Mouse (Mus musculus): ENCODE data around the gene Map7d1. TPM values are rescaled to one million over a fixed set of nuclear protein-coding genes. Genes with fewer than 3 reads are reported as not detected.

The Map7d1 gene
- polyA plus RNA-seq, 1 experiment from 2014 or later = 49.9 TPM

DNA sequence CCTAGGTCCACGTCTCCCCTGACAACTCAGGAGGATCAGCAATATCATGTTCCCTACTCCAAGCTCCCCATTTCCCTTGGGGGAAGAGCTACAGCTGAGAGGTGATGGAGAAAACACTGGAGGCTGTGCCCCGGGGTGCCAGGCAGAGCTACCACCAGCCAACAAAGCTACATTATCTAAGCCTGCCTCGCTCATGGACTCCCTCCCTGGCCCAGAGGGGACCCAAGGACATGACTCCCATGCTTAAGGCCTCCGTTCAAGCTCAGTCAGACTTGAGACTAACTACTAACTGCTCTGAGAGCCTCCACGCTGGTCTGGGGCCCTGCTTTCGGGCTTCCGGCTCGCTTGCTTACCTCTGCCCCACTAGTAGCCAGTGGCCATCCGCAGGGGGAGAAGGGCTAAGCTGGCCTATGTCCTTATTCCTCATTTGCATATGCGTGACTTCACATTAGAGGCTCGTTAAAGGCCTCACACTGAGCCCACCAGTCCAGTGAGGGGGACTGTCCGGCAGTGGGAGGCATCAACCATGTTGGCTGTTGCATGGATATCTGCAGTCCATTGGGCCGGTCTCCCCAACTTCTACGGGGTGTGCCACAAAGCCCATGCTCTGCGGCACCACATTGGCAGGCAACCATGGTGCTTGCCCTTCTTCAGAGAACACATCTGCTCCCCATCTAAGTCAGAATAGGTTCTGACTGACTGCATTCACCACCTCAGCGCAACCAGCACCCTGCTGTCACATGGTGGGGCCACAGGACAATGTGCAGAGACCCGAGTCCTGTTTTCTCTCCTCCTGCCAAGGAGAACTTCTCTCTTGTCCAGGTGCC lies 3.5 kb downstream of the Map7d1 start:
- no peaks in the 10 kb centered on the region for H3K9me3 ChIP-seq
- peak overlapping the region; percentile 5; the same call in 1 of the 2 replicates for H3K4me2 ChIP-seq (replicated peaks)
- no peak overlapping the region; the same call in 1 of the 2 replicates for H3K9ac ChIP-seq
- WGBS = 78% methylated on average over 17 of the region's 17 CpGs
- no peak for ATAC-seq (ENCODE audit: low FRiP score, low read depth)
- H3K27me3 ChIP-seq = no peaks in the 10 kb centered on the region
- H3K36me3 ChIP-seq = peaks cover 27% of the 10 kb centered on the region
- H3K4me1 ChIP-seq = peaks cover 66% of the 10 kb centered on the region
- no peak overlapping the region for H3K27ac ChIP-seq
- H3K4me3 ChIP-seq = no peak overlapping the region

DNA sequence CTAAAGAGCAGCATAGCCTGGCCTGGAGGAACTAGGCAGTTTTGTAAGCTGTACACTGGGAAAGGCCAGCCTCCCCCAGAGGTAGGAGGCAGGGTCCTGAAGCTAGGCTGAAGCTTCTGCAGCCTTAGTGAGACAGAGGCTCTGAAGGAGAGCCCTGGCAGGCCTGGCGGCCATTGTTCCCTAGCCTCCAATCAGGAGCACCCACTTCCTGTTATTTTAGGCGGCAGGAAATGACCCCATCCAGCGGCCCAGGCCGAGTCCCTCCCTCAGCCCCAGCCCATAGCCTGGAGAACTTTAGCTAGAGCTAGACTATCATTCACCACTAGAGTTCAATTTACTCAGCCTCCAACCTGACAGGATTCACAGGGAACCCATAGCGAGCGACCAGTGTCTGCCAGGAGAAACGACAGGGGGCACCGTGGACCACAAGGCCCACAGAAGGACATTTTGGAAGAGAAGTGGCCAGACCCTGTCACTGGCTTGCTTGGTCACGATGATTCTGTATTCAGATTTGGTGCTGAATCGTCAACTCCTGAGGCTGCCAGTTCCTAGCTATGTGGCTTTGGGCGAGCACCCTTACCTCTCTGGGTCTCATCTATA lies 4.4 kb downstream of the Map7d1 start:
- no peak for ATAC-seq (ENCODE audit: low FRiP score, low read depth)
- H3K4me1 ChIP-seq = peaks cover 58% of the 10 kb centered on the region
- H3K27ac ChIP-seq = 0 out of 2 replicates have a peak overlapping the region, but pooled peaks have one; percentile 34
- H3K9me3 ChIP-seq = no peaks in the 10 kb centered on the region
- no peak overlapping the region for H3K4me3 ChIP-seq
- WGBS = 67% methylated on average over 11 of the region's 11 CpGs
- H3K36me3 ChIP-seq = peaks cover 31% of the 10 kb centered on the region
- H3K4me2 ChIP-seq (replicated peaks) = peak overlapping the region; percentile 5; the same call in 1 of the 2 replicates
- H3K27me3 ChIP-seq = no peaks in the 10 kb centered on the region
- peak overlapping the region; percentile 10 for H3K9ac ChIP-seq

DNA sequence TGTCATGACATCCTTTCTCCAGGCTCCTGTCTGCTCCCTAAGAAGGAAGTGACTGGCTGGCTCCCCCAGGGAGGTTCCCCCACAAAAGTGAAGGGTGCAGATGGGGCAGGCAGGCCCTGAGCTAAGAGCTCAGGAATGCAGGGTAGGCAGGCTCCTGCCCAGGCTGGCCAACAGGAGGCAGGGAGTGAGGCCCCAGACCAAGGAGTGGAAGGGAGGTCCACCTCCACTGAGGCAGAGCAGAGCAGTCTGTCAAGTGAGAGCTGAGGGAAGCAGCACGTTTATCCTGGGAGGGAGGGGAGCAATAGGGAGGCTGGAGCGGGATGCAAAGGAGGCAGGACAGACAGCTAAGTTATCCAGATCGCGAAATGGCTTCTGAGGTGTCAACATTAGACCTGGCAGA lies 5.5 kb downstream of the Map7d1 start:
- H3K36me3 ChIP-seq = peaks cover 39% of the 10 kb centered on the region
- ATAC-seq (ENCODE audit: low FRiP score, low read depth) = no peak
- no peak overlapping the region for H3K4me3 ChIP-seq
- H3K4me2 ChIP-seq (replicated peaks) = no peak overlapping the region
- H3K9ac ChIP-seq = no peak overlapping the region
- H3K4me1 ChIP-seq = peaks cover 58% of the 10 kb centered on the region
- H3K27ac ChIP-seq = peak overlapping the region; percentile 52; the same call in 1 of the 2 replicates
- H3K27me3 ChIP-seq = no peaks in the 10 kb centered on the region
- WGBS = 58% methylated on average over 4 of the region's 4 CpGs
- H3K9me3 ChIP-seq = no peaks in the 10 kb centered on the region

DNA sequence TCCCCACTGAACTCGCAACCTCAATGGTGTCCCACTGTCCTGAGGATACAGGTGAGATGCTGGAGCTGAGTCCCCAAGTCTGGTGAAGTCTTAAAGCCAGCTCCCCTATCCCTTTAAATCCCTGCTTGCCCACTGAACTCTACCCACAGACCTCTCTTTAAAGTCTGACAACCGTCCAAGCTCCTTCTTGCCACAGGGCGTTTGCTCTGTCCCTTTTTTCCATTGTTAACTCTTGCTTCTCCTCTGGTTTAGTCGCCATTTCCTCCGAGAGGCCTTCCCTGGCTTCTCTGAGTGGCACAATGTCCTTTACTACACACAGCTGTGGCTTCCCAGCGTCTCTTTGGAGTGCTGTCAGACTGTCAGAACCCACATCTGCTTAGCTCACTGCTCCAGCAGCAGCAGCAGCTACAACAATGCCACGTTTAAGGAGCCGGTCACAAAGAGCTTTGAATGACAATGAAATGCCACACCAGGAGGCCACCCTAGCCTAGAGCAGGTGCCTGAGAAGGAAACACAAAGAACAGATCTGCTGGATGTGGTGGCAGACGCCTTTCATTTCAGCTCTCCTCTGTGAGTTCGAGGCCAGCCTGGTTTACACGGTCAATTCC lies 7.8 kb downstream of the Map7d1 start:
- no peak for ATAC-seq (ENCODE audit: low FRiP score, low read depth)

DNA sequence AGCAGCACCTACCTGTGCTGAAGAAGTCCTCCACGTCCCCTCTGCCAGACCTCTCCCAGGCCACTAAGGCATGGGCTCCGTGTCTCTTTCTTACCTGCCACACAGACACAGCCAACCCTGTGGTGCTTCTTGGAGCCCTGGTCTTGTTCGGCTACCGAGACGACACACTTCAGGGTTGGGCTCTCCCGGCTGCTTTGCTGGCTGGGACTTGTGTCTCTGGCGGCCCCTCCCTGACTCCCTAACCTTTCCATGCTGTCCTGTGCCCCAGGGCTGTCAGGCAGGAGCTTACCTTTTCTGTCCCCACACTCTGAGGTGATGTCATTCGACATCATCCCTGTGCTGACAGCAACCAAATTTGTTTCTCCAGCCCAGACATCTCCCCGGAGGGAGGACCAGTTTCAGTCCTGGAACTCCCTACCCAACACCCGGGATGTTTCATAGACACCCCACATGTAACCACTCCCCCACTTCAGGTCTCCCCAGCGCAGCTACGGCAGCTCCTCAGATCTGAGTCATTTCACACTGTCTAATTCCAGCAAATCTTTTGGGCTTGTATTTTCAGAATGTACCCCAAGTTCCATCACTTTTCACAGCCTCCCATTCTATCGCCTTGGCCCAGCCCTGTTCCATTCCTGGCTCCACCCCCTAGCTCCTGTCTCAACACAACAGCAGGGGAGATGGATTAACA lies 9.8 kb downstream of the Map7d1 start:
- H3K4me1 ChIP-seq = peaks cover 24% of the 10 kb centered on the region
- no peak overlapping the region for H3K4me3 ChIP-seq
- no peak for ATAC-seq (ENCODE audit: low FRiP score, low read depth)
- no peaks in the 10 kb centered on the region for H3K9me3 ChIP-seq
- H3K4me2 ChIP-seq (replicated peaks) = no peak overlapping the region
- peaks cover 60% of the 10 kb centered on the region for H3K36me3 ChIP-seq
- 79% methylated on average over 13 of the region's 13 CpGs for WGBS
- no peaks in the 10 kb centered on the region for H3K27me3 ChIP-seq
- no peak overlapping the region; the same call in 1 of the 2 replicates for H3K9ac ChIP-seq
- no peak overlapping the region for H3K27ac ChIP-seq

More for the DNA sequence above, 7.8 kb downstream of the Map7d1 start:
- Histone ChIP-seq H3K4me1 (peaks cover 43% of the 10 kb centered on the region), H3K27me3 (no peaks in the 10 kb centered on the region), H3K27ac (no peak overlapping the region), H3K9ac (no peak overlapping the region), H3K4me2 (replicated peaks) (no peak overlapping the region), H3K36me3 (peaks cover 56% of the 10 kb centered on the region), H3K4me3 (no peak overlapping the region), H3K9me3 (no peaks in the 10 kb centered on the region)
- 35% methylated on average over 11 of the region's 11 CpGs for WGBS

DNA sequence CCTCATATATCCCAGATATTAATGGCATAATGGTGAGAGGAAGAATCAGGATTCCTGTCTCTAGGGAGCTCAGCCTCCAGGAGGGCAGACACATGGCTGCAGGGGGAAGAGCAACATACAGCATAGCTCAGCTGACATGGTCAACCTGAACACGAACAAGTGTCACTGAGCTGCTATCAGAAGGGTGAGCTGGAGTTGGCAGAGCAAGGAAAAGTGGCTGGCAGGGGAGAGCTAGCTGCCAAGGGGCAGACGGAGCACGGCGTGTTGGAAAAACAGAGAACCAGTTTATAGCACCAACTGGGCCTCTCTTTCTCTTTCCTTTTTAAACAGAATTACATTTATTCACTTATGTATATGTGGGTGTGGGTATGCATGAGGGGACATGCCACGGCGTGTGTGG lies 13.6 kb downstream of the Map7d1 start:
- no peak overlapping the region for H3K4me2 ChIP-seq (replicated peaks)
- no peak for ATAC-seq (ENCODE audit: low FRiP score, low read depth)
- H3K4me3 ChIP-seq = no peak overlapping the region
- H3K36me3 ChIP-seq = peaks cover 84% of the 10 kb centered on the region
- H3K9ac ChIP-seq = 0 out of 2 replicates have a peak overlapping the region, but pooled peaks have one; percentile 2
- H3K9me3 ChIP-seq = no peaks in the 10 kb centered on the region
- 91% methylated on average over 6 of the region's 6 CpGs for WGBS
- H3K4me1 ChIP-seq = peaks cover 12% of the 10 kb centered on the region
- H3K27ac ChIP-seq = no peak overlapping the region
- H3K27me3 ChIP-seq = no peaks in the 10 kb centered on the region

DNA sequence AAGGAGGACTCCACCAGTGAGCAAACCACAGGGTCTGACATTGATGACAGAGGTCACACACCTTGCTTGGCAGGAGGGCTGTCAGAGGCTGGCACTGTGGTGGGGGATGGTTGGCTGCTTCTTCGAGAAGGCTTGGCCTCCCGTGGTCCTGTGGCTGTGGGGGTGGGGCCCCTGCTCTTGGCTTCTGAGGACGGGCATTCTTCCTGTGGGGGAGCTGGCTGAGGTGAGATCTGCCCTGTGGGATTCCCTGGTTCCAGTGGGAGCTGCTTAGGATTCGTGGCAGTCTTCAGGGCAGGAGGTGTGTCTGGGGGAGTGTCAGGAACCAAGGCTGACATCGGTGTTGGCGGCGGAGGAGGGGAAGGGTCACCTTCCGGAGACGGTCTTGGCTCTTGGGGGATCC lies 14.2 kb downstream of the Map7d1 start:
- 50% methylated on average over 9 of the region's 9 CpGs for WGBS
- Histone ChIP-seq H3K36me3 (peaks cover 87% of the 10 kb centered on the region), H3K27ac (no peak overlapping the region), H3K4me1 (peaks cover 17% of the 10 kb centered on the region), H3K9ac (no peak overlapping the region), H3K4me3 (no peak overlapping the region), H3K4me2 (replicated peaks) (no peak overlapping the region), H3K9me3 (no peaks in the 10 kb centered on the region), H3K27me3 (no peaks in the 10 kb centered on the region)
- no peak for ATAC-seq (ENCODE audit: low FRiP score, low read depth)

DNA sequence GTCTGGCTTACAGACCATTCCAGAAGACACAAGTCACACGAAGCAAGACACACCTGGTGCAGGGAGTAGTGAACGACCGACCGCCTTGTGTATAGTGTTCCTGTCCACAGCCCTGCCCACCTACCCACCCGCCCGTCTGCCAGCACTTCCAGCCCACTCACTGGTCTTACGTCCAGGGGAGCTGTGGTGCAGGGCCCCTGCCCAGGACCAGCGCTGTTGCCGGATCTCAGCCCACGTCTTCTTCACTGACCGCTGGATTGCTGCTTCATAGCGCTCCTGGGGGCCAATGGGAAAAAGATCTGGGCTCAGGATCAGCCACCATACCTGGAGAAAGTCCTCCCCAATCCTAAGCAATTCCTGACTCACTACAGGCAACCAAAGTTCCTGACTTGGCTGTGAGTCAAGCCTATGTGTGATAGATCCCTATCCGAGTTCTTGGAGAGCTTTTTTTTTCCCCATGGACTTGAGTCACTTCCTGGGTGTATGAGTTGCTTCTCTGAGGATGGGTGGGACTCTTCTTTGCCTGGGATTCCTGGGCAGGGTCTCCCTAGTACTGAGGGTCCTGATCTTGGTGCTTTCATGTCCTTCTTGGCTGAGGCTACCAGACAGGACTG lies 16.2 kb downstream of the Map7d1 start:
- peaks cover 20% of the 10 kb centered on the region for H3K4me1 ChIP-seq
- WGBS = 88% methylated on average over 13 of the region's 13 CpGs
- H3K9ac ChIP-seq = no peak overlapping the region
- H3K9me3 ChIP-seq = no peaks in the 10 kb centered on the region
- H3K27me3 ChIP-seq = no peaks in the 10 kb centered on the region
- no peak overlapping the region for H3K4me3 ChIP-seq
- no peak overlapping the region for H3K27ac ChIP-seq
- peaks cover 93% of the 10 kb centered on the region for H3K36me3 ChIP-seq
- H3K4me2 ChIP-seq (replicated peaks) = no peak overlapping the region
- no peak for ATAC-seq (ENCODE audit: low FRiP score, low read depth)

DNA sequence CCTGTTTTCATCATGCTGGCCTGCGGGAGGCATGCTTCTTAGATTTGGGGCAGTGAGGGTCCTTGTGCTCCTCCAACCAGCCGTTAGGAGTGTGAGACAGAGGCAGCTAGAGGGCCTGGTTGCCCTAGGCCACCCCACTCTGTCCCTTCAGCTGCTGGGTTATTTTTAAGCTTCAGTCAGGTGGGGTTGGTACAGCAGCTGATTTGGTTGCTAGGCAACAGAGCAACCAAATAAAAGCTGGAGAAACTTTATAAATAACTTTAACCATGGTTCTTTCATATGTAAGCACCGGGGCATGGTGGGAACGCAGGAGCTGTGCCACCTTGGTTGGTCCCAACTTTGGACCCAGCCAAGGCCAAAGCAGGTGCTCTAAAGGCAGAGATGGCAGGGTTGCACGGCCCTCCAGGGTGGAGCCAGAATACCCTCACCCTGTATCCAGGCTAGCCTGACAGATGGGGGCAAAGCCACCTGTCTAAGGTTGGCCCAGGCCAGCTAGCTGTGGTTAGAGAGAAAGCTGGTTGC lies 18.4 kb downstream of the Map7d1 start:
- H3K4me2 ChIP-seq (replicated peaks) = no peak overlapping the region
- H3K4me1 ChIP-seq = peaks cover 20% of the 10 kb centered on the region
- H3K27ac ChIP-seq = 0 out of 2 replicates have a peak overlapping the region, but pooled peaks have one; percentile 10
- no peaks in the 10 kb centered on the region for H3K9me3 ChIP-seq
- peaks cover 97% of the 10 kb centered on the region for H3K36me3 ChIP-seq
- no peak overlapping the region; the same call in 1 of the 2 replicates for H3K9ac ChIP-seq
- 64% methylated on average over 5 of the region's 5 CpGs for WGBS
- ATAC-seq (ENCODE audit: low FRiP score, low read depth) = peak; percentile 50; the same call in 1 of the 2 replicates
- H3K27me3 ChIP-seq = no peaks in the 10 kb centered on the region
- H3K4me3 ChIP-seq = no peak overlapping the region

DNA sequence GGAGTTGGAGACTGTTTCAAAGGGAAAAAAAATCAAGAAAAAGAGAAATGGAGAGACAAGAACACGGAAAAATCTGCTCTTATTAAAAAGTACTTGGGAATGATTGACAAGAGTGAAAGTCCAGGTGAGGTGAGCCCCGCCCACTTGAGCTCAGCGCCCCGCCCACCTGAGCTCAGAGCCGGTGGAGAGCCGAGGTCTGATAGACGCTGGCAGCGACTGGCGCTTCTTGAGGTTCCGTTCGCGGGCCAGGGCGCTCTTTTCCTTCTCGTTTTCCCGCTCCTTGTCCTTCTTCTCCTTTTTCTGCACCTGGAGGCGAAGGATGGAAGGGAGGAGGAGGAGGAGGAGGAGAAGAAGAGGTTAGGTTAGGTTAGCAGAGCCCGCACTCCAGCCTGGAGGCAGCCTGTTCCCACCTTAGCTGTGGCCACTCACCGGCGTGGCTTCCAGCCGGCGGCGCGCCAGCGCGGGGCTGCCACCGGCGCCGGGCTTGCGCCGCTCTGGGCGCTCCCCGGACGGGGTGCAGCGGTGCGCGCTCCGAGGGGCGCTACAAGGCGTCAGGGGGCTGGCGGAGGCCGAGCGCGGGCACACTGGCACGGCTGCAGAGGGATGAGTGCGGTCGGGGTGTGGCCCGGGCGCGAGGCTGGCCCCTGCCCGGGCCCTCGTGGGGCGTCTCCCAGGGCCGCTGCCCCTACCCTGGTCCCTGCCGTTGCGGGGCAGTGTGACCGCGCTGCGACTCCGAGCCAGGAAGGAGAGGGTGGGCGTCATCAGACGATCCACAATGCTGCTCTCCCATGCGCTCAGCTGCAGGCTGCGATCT lies 19.5 kb downstream of the Map7d1 start:
- H3K9ac ChIP-seq = 0 out of 2 replicates have a peak overlapping the region, but pooled peaks have one; percentile 25
- H3K27ac ChIP-seq = no peak overlapping the region
- 47% methylated on average over 59 of the region's 63 CpGs for WGBS
- H3K4me2 ChIP-seq (replicated peaks) = no peak overlapping the region
- H3K9me3 ChIP-seq = no peaks in the 10 kb centered on the region
- no peaks in the 10 kb centered on the region for H3K27me3 ChIP-seq
- no peak for ATAC-seq (ENCODE audit: low FRiP score, low read depth)
- H3K4me1 ChIP-seq = peaks cover 20% of the 10 kb centered on the region
- H3K4me3 ChIP-seq = no peak overlapping the region
- peaks cover 98% of the 10 kb centered on the region for H3K36me3 ChIP-seq

DNA sequence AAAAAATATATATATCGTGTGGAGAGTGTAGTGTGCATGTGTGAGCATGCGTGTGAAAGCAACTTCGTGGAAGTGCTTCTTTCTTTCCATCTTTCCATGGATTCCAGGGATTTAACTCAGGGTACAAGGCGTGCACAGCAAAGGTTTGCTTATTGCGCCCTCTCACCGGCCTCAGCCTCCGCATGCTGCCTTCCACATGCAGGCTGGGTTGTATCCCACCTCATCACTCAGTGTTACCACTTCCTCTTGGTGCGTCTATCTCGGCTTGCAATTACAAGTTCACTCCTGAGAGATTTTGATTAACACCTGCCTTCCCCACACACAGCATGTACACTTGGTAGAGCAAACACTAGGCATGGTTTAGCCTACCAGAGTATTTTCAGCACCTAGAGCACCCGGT lies 21.0 kb downstream of the Map7d1 start:
- peaks cover 100% of the 10 kb centered on the region for H3K36me3 ChIP-seq
- no peak overlapping the region for H3K4me3 ChIP-seq
- H3K4me2 ChIP-seq (replicated peaks) = no peak overlapping the region
- WGBS = 88% methylated on average over 10 of the region's 10 CpGs
- H3K4me1 ChIP-seq = peaks cover 20% of the 10 kb centered on the region
- ATAC-seq (ENCODE audit: low FRiP score, low read depth) = no peak
- no peaks in the 10 kb centered on the region for H3K9me3 ChIP-seq
- H3K27me3 ChIP-seq = no peaks in the 10 kb centered on the region
- H3K27ac ChIP-seq = no peak overlapping the region
- H3K9ac ChIP-seq = no peak overlapping the region

Data from limb, embryonic 13.5 days (tissue).